Mouse (Mus musculus): ENCODE results near the gene Gbx2.

GRCm38 (mm10) chr1:89929721-89930505, 1.1 kb downstream of the Gbx2 start:
- TF ChIP-seq POLR2A (IDR thresholded peaks at IDR 0.05; ENCODE audit: control insufficient read depth, low read depth, low read length) (no peak), CTCF (IDR thresholded peaks at IDR 0.05; ENCODE audit: control insufficient read depth, insufficient read depth, insufficient replicate concordance, low read depth, low read length) (no peak)
